Mouse (Mus musculus) ES-E14 (cell line): ENCODE measurements at regions not wholly inside any gene's neighbourhood (a gene's known extent, or its start where the extent isn't known, plus 50 kb on each side); places are given as distances from the start of the nearest gene placed in this dataset.

ENCODE experiments used
- ZC3H11A ChIP-seq: IDR thresholded peaks from 2 replicates; pipeline ENCODE4 v1.6.1; 2012; ENCODE audit warnings: low read depth, mild to moderate bottlenecking, inconsistent platforms, low read length, borderline replicate concordance
- ZNF384 ChIP-seq: IDR thresholded peaks from 2 replicates; pipeline ENCODE4 v1.6.1; 2012; ENCODE audit warnings: low read depth, low read length, inconsistent platforms

DNA sequence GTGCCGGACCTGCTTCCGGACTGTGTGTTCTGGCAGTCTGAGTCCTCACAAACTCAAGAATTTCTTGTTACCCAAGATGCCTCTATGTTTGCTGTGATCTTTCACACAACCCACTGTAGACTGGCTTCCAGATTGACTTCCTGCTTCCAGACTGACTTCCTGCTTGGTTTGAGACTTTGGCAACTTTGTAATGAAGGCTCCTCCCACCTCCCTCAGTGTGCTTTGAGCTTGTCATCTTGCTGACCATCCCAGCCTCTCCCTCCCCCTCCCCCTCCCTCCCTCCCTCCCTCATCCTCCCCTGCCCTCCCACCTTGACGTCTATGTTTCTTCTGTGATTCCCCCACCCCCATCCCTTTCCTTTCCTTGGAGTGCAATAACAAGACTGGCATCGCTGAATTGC, 51.7 kb upstream of the Shb start:
- TF ChIP-seq ZC3H11A (no peak), ZNF384 (no peak)
